ENCODE assay signal across 8 mouse cellular contexts in the genomic region with DNA sequence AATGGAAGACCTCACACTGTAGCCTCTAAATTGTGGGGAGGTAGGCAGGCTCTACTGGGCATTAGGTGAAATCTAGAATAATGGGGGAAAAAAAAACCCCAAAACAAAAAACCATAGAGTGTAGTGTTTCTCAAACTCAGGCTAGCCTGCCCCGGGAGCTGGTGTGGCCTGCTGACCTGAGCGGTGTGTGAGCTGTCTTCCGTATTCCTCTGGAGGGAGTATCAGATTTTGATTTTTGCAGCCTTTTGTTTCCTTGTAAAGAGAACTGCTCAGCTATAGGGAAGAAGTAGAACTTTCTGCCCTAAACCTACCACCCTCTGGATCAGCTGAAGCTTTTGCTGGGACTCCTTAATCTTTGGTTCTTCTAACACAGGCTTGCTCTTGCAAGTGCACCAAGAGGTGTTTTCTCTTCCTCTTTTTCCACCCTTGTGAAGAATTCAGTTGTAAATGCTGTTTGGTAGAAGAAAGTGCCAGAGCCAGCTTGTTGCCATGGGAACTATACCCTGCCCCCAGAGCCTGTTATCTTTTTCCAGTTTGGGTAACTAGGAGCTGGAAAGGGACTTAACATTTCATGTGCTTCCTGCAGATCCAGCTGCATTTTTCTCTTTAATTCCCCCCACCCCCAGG. TPM values are rescaled to one million over a fixed set of nuclear protein-coding genes. Genes with fewer than 3 reads are reported as not detected.
DNase-seq lines count a peak whose midpoint lies in the region; TF ChIP-seq lines count a peak whose summit lies in the region.

No protein-coding gene starts in this region.

- TF ChIP-seq CTCF in embryonic fibroblast, embryonic 13.5 days (IDR thresholded peaks at IDR 0.05; ENCODE audit: borderline replicate concordance, insufficient read depth, low read length), result no peak

- 0 out of 2 replicates have a peak overlapping the region, but pooled peaks have one; percentile 4 for H3K4me3 ChIP-seq in embryonic fibroblast, embryonic 13.5 days (ENCODE audit: insufficient read depth, low read length)

- intact Hi-C loops in left cerebral cortex, postnatal 36 days (cut with DNase I), result no loop called here

- 0 out of 2 replicates have a peak overlapping the region, but pooled peaks have one; percentile 2 for H3K27ac ChIP-seq in embryonic fibroblast, embryonic 13.5 days (ENCODE audit: insufficient read depth, low read length)

- H3K4me1 ChIP-seq in embryonic fibroblast, embryonic 13.5 days (ENCODE audit: control insufficient read depth, insufficient read depth, low read length), result peaks cover 21% of the 10 kb centered on the region

- no peak for TF ChIP-seq POLR2A in embryonic fibroblast, embryonic 13.5 days (IDR thresholded peaks at IDR 0.05; ENCODE audit: low read depth, low read length)

- peak; percentile 56 to 82 for DNase-seq in frontal cortex, adult 2 months (ENCODE audit: extremely low spot score in 1 of 2, low spot score in 1 of 2)
- DNase-seq in frontal cortex, postnatal 14 days (ENCODE audit: low spot score in 2 of 2), result no peak
- peak; percentile 26 for DNase-seq in 3T3-L1 (ENCODE audit: low read depth, low spot score)
- peak; percentile 54 to 57 for DNase-seq in left cerebral cortex, postnatal 36 days (ENCODE audit: low spot score in 2 of 2)
- peak; percentile 74 for DNase-seq in right cerebral cortex, adult 18-20 months
- DNase-seq in cerebellum, postnatal 10 days, result no peak
- no peak for DNase-seq in kidney, postnatal 25 days

RNA-seq across cellular contexts. Expression of a gene that starts 11.4 kb away (rescaled TPM):
- 166 and 178 TPM in 2 replicates for polyA plus RNA-seq in frontal cortex, adult 2 months (2012; rRNA removed)
- 498 and 523 TPM in 2 replicates for polyA plus RNA-seq in embryonic fibroblast, embryonic 13.5 days (2011; ENCODE audit: insufficient read length, low read depth, missing spikeins)
- total RNA-seq in left cerebral cortex, postnatal 36 days (2021), result 100 to 1,000 TPM; 178 to 184 TPM

RNA-seq across cellular contexts. Expression of a gene that starts 20.1 kb away (rescaled TPM):
- polyA plus RNA-seq in frontal cortex, adult 2 months (2012; rRNA removed), result 0.40 and 0.42 TPM in 2 replicates
- polyA plus RNA-seq in embryonic fibroblast, embryonic 13.5 days (2011; ENCODE audit: insufficient read length, low read depth, missing spikeins), result 0.86 and 0.99 TPM in 2 replicates
- under 1 TPM; 0.32 to 0.43 TPM for total RNA-seq in left cerebral cortex, postnatal 36 days (2021)

RNA-seq across cellular contexts. Expression of a gene that starts 31.4 kb away (rescaled TPM):
- 106 and 121 TPM in 2 replicates for polyA plus RNA-seq in frontal cortex, adult 2 months (2012; rRNA removed)
- polyA plus RNA-seq in embryonic fibroblast, embryonic 13.5 days (2011; ENCODE audit: insufficient read length, low read depth, missing spikeins), result 241 and 256 TPM in 2 replicates
- total RNA-seq in left cerebral cortex, postnatal 36 days (2021), result 100 to 1,000 TPM; 165 to 202 TPM

RNA-seq across cellular contexts. Expression of a gene that starts 32.4 kb away (rescaled TPM):
- 93.9 and 94.1 TPM in 2 replicates for polyA plus RNA-seq in frontal cortex, adult 2 months (2012; rRNA removed)
- 110 and 114 TPM in 2 replicates for polyA plus RNA-seq in embryonic fibroblast, embryonic 13.5 days (2011; ENCODE audit: insufficient read length, low read depth, missing spikeins)
- 10 to 100 TPM; 91.4 to 93.6 TPM for total RNA-seq in left cerebral cortex, postnatal 36 days (2021)

Comparison
In these comparisons a context has a peak if more than half of its experiments do, and no peak if none do; other contexts are left out.
1. DNase-seq: peak in frontal cortex, adult 2 months (2 of 2), 3T3-L1 (single experiment), left cerebral cortex, postnatal 36 days (2 of 2) and right cerebral cortex, adult 18-20 months (single experiment); none in frontal cortex, postnatal 14 days (0 of 2), cerebellum, postnatal 10 days (0 of 2) and kidney, postnatal 25 days (0 of 2).